Mouse (Mus musculus) stomach, embryonic 14.5 days (tissue): ENCODE measurements around the gene Pcp4. TPM values are rescaled to one million over a fixed set of nuclear protein-coding genes. Genes with fewer than 3 reads are reported as not detected.

Source experiments
- ATAC-seq: fragments of 200-750 bp; cut with Nextera tagmentation; 2 replicates; pipeline ENCODE4 v1.8.0; 2017; ENCODE audit warnings: low read depth, moderate TSS enrichment; ENCODE audit not compliant: insufficient number of reproducible peaks, insufficient read depth, low FRiP score
- H3K27ac ChIP-seq: fragments of 300-500 bp; sonication (generic); 2 replicates; pipeline ENCODE4 v1.5.1; 2014; ENCODE audit warnings: mild to moderate bottlenecking, low read length, moderate library complexity, mixed read lengths
- H3K27me3 ChIP-seq: fragments of 300-500 bp; sonication (generic); 2 replicates; pipeline ENCODE4 v1.6.1; 2014; ENCODE audit warnings: low read length, control low read depth, mixed read lengths; ENCODE audit not compliant: control insufficient read depth, insufficient read depth
- H3K36me3 ChIP-seq: fragments of 300-500 bp; sonication (generic); 2 replicates; pipeline ENCODE4 v1.6.1; 2014; ENCODE audit warnings: mild to moderate bottlenecking, control low read depth, low read length, moderate library complexity, mixed read lengths; ENCODE audit not compliant: control insufficient read depth, insufficient read depth
- H3K4me1 ChIP-seq: fragments of 300-500 bp; sonication (generic); 2 replicates; pipeline ENCODE4 v1.6.1; 2014; ENCODE audit warnings: low read length, control low read depth, mixed read lengths; ENCODE audit not compliant: control insufficient read depth, insufficient read depth
- H3K4me2 ChIP-seq: fragments of 300-500 bp; sonication (generic); replicated peaks from 2 replicates; pipeline ENCODE4 v1.6.1; 2014; ENCODE audit warnings: low read depth, low read length, control low read depth
- H3K4me3 ChIP-seq: fragments of 300-500 bp; sonication (generic); 2 replicates; pipeline ENCODE4 v1.5.1; 2014; ENCODE audit warnings: low read depth, low read length, control low read depth
- H3K9ac ChIP-seq: fragments of 300-500 bp; sonication (generic); replicated peaks from 2 replicates; pipeline ENCODE4 v1.6.1; 2014; ENCODE audit warnings: low read depth, mild to moderate bottlenecking, control low read depth, low read length, moderate library complexity, mixed read lengths
- H3K9me3 ChIP-seq: fragments of 300-500 bp; sonication (generic); 2 replicates; pipeline ENCODE4 v1.6.1; 2016; ENCODE audit warnings: low read depth, low read length, control low read depth; ENCODE audit not compliant: control insufficient read depth
- WGBS: fragments of 180-500 bp; shearing (Covaris S2); extraction: QIAGEN DNeasy Blood & Tissue Kit; methylation state at CpG from one replicate; pipeline ENCODE4 v1.1.7; 2014; 5-methylcytosine and 5-hydroxymethylcytosine counted together
- polyA plus RNA-seq: library from polyadenylated mRNA; unstranded; fragments of >200 nt; fragmentation: Nextera tagmentation; extraction: Ambion mirVana; gene quantifications from 2 replicates; pipeline ENCODE4 v1.2.1, GENCODE M21; 2014

Pcp4 gene
- polyA plus RNA-seq, 1 experiment from 2014 or later: 34.3 TPM

DNA sequence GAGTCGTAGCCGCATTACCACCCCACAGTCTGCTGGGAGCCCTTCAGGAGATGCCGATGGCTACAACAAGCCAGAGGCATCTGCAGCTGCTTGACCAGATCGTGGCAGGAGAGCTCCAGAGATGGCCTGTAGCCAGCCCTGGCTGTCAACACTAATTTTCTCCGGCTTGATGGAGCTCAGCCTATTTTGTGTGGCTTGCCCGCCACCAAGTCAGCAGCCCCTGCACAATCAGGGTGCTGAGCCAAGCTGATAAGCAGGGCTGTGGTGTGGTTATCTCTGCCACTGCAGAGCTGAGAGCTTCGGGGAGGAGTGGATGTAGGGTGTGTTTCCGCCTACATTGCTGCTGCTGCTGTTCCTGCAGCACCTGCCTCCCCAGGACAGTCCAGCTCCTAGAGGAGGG, 66.3 kb downstream of the Pcp4 start:
- 0 out of 2 replicates have a peak, but pooled peaks have one; percentile 44 for ATAC-seq
- Histone ChIP-seq H3K4me2 (no peak overlapping the region), H3K27ac (no peak overlapping the region), H3K9ac (no peak overlapping the region), H3K4me3 (no peak overlapping the region), H3K4me1 (0 out of 2 replicates have a peak, but pooled peaks cover 4% of the 10 kb centered on the region), H3K36me3 (no peaks in the 10 kb centered on the region), H3K27me3 (no peaks in the 10 kb centered on the region), H3K9me3 (no peaks in the 10 kb centered on the region)
- WGBS: 53% methylated on average over 8 of the region's 8 CpGs

DNA sequence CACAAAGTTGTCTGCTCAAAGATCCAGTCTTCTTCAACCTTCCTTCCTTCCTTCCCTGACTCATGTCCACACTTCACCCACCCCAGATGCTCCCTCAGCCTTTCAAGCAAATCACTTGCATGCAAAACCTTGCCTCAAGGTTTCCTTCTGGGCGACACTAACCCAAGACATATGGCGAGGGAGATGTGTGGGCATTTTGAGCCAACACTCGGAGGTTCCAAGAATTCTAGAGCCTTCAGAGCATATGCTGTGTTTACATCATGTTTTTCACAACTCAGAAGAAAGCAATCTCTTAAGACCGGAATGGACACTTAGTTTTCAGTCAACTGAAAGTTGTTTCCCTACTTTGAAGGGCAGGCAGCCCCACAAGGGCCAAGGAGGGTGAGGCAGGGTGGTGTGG, 67.9 kb downstream of the Pcp4 start:
- H3K36me3 ChIP-seq: no peaks in the 10 kb centered on the region
- no peaks in the 10 kb centered on the region for H3K27me3 ChIP-seq
- no peak overlapping the region for H3K4me2 ChIP-seq
- no peak overlapping the region for H3K27ac ChIP-seq
- H3K4me1 ChIP-seq: 0 out of 2 replicates have a peak, but pooled peaks cover 4% of the 10 kb centered on the region
- ATAC-seq: no peak
- 84% methylated on average over 4 of the region's 4 CpGs for WGBS
- H3K9me3 ChIP-seq: no peaks in the 10 kb centered on the region
- H3K9ac ChIP-seq: no peak overlapping the region
- no peak overlapping the region for H3K4me3 ChIP-seq

- H3K9me3 ChIP-seq: no peaks in the 10 kb centered on the region
- H3K27ac ChIP-seq: no peak overlapping the region
- H3K4me3 ChIP-seq: no peak overlapping the region
Observed at GRCm38 (mm10) chr16:96536426-96536825, 69.0 kb downstream of the Pcp4 start.

DNA sequence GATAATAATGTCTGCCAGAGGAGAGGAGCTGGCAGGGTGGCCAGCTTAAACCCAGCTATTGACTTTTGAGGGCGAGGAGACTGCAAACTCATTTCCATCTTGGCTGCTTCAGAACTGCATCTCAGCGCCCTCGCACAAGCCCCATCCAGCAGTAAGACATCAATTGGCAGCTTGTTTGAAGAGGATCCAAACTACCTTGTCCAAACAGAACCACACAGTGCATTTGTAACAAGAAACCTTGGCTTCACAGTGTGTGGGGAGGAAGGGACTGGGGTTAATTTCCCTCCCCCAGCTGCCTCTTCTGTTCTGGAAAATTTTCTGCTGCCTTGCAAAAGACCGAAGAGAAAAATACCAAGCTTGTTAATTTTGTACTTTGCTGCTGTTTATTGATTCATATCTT, 71.7 kb downstream of the Pcp4 start:
- H3K4me2 ChIP-seq: no peak overlapping the region
- no peaks in the 10 kb centered on the region for H3K4me1 ChIP-seq
- H3K36me3 ChIP-seq: no peaks in the 10 kb centered on the region
- WGBS: 31% methylated on average over 4 of the region's 4 CpGs
- H3K27me3 ChIP-seq: no peaks in the 10 kb centered on the region
- no peak for ATAC-seq
- no peak overlapping the region for H3K9ac ChIP-seq
- H3K4me3 ChIP-seq: no peak overlapping the region
- no peak overlapping the region for H3K27ac ChIP-seq
- H3K9me3 ChIP-seq: no peaks in the 10 kb centered on the region

More at GRCm38 (mm10) chr16:96536426-96536825, 69.0 kb downstream of the Pcp4 start:
- Histone ChIP-seq H3K36me3 (no peaks in the 10 kb centered on the region), H3K27me3 (no peaks in the 10 kb centered on the region), H3K4me1 (0 out of 2 replicates have a peak, but pooled peaks cover 4% of the 10 kb centered on the region), H3K9ac (no peak overlapping the region), H3K4me2 (no peak overlapping the region)
- no peak for ATAC-seq

DNA sequence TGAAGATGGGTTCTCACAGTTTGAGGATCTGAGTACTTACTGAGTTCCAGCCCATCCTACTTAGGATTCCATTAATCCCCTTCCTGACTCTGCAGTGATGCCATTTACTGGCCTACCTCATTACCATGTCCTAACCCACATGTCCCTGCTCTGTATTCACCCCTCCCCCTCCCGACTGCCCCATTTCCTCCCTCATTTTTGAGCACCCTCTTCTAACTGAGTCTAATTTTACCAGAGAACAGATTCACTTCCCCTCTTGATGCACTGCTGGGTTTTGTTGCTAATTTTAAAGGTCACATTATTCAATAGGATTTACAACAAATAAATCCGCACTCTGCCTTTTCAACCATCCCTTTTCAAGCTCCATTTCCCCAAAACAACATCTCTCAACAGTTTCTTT, 73.7 kb downstream of the Pcp4 start:
- no peak for ATAC-seq
- Histone ChIP-seq H3K9me3 (no peaks in the 10 kb centered on the region), H3K9ac (no peak overlapping the region), H3K36me3 (no peaks in the 10 kb centered on the region), H3K4me2 (no peak overlapping the region), H3K27me3 (no peaks in the 10 kb centered on the region), H3K4me3 (no peak overlapping the region), H3K27ac (no peak overlapping the region), H3K4me1 (no peaks in the 10 kb centered on the region)
- WGBS: 82% methylated on average over 2 of the region's 2 CpGs

- Histone ChIP-seq H3K4me1 (no peaks in the 10 kb centered on the region), H3K36me3 (no peaks in the 10 kb centered on the region), H3K9ac (no peak overlapping the region), H3K4me2 (no peak overlapping the region), H3K9me3 (no peaks in the 10 kb centered on the region), H3K27me3 (no peaks in the 10 kb centered on the region), H3K4me3 (no peak overlapping the region), H3K27ac (no peak overlapping the region)
- no peak for ATAC-seq
- 73% methylated on average over 2 of the region's 2 CpGs for WGBS
Observed at GRCm38 (mm10) chr16:96552680-96553079, 85.3 kb downstream of the Pcp4 start.

GRCm38 (mm10) chr16:96555412-96555811, 88.0 kb downstream of the Pcp4 start:
- no peaks in the 10 kb centered on the region for H3K36me3 ChIP-seq
- no peak overlapping the region for H3K9ac ChIP-seq
- H3K9me3 ChIP-seq: no peaks in the 10 kb centered on the region
- WGBS: 78% methylated on average over 4 of the region's 4 CpGs
- no peak overlapping the region for H3K4me3 ChIP-seq
- H3K4me2 ChIP-seq: no peak overlapping the region
- H3K4me1 ChIP-seq: no peaks in the 10 kb centered on the region
- no peak overlapping the region for H3K27ac ChIP-seq
- H3K27me3 ChIP-seq: no peaks in the 10 kb centered on the region
- ATAC-seq: no peak

GRCm38 (mm10) chr16:96556621-96557020, 89.2 kb downstream of the Pcp4 start:
- no peak for ATAC-seq
- WGBS: 54% methylated on average over 3 of the region's 3 CpGs
- H3K27me3 ChIP-seq: no peaks in the 10 kb centered on the region
- no peak overlapping the region for H3K27ac ChIP-seq
- H3K9ac ChIP-seq: no peak overlapping the region
- H3K9me3 ChIP-seq: no peaks in the 10 kb centered on the region
- H3K4me1 ChIP-seq: no peaks in the 10 kb centered on the region
- H3K4me2 ChIP-seq: no peak overlapping the region
- no peaks in the 10 kb centered on the region for H3K36me3 ChIP-seq
- no peak overlapping the region for H3K4me3 ChIP-seq

- H3K9me3 ChIP-seq: no peaks in the 10 kb centered on the region
- no peaks in the 10 kb centered on the region for H3K36me3 ChIP-seq
- H3K27ac ChIP-seq: no peak overlapping the region
- H3K4me1 ChIP-seq: no peaks in the 10 kb centered on the region
- H3K9ac ChIP-seq: no peak overlapping the region
- H3K4me2 ChIP-seq: no peak overlapping the region
- no peak overlapping the region for H3K4me3 ChIP-seq
- no peaks in the 10 kb centered on the region for H3K27me3 ChIP-seq
- no peak for ATAC-seq
- WGBS: 86% methylated on average over 1 of the region's 1 CpGs
Observed at GRCm38 (mm10) chr16:96558341-96558740, 90.9 kb downstream of the Pcp4 start.
